Mouse (Mus musculus) intestine, embryonic 15.5 days (tissue): ENCODE results near the gene Rplp0. TPM values are rescaled to one million over a fixed set of nuclear protein-coding genes. Genes with fewer than 3 reads are reported as not detected.
A peak's percentile ranks its signal among the peaks of the same experiment; 100 is the strongest.

Source experiments
- ATAC-seq: fragments of 200-750 bp; cut with Nextera tagmentation; 2 replicates; pipeline ENCODE4 v1.8.0; 2017; ENCODE audit warnings: moderate TSS enrichment, moderate library complexity
- H3K27ac ChIP-seq: fragments of 300-500 bp; sonication (generic); 2 replicates; pipeline ENCODE4 v1.5.1; 2015; ENCODE audit warnings: mild to moderate bottlenecking, inconsistent platforms
- H3K27me3 ChIP-seq: fragments of 300-500 bp; sonication (generic); replicated peaks from 2 replicates; pipeline ENCODE4 v1.6.1; 2015; ENCODE audit warnings: inconsistent platforms
- H3K36me3 ChIP-seq: fragments of 300-500 bp; sonication (generic); 2 replicates; pipeline ENCODE4 v1.6.1; 2015; ENCODE audit warnings: inconsistent platforms
- H3K4me1 ChIP-seq: fragments of 300-500 bp; sonication (generic); replicated peaks from 2 replicates; pipeline ENCODE4 v1.6.1; 2015; ENCODE audit warnings: inconsistent platforms
- H3K4me2 ChIP-seq: fragments of 300-500 bp; sonication (generic); replicated peaks from 2 replicates; pipeline ENCODE4 v1.6.1; 2015; ENCODE audit warnings: mild to moderate bottlenecking, inconsistent platforms
- H3K4me3 ChIP-seq: fragments of 300-500 bp; sonication (generic); replicated peaks from 2 replicates; pipeline ENCODE4 v1.5.1; 2015; ENCODE audit warnings: inconsistent platforms
- H3K9ac ChIP-seq: fragments of 300-500 bp; sonication (generic); 2 replicates; pipeline ENCODE4 v1.6.1; 2015; ENCODE audit warnings: inconsistent platforms
- H3K9me3 ChIP-seq: fragments of 300-500 bp; sonication (generic); 2 replicates; pipeline ENCODE4 v1.6.1; 2016; ENCODE audit warnings: inconsistent platforms
- WGBS: fragments of 180-500 bp; shearing (Covaris S2); methylation state at CpG from one replicate; pipeline ENCODE4 v1.1.7; 2015; 5-methylcytosine and 5-hydroxymethylcytosine counted together
- polyA plus RNA-seq: library from polyadenylated mRNA; unstranded; fragments of >200 nt; fragmentation: Nextera tagmentation; extraction: Ambion mirVana; gene quantifications from 2 replicates; pipeline ENCODE4 v1.2.1, GENCODE M21; 2015

Rplp0 gene
- polyA plus RNA-seq, 1 experiment from 2014 or later = 1,607 TPM

DNA sequence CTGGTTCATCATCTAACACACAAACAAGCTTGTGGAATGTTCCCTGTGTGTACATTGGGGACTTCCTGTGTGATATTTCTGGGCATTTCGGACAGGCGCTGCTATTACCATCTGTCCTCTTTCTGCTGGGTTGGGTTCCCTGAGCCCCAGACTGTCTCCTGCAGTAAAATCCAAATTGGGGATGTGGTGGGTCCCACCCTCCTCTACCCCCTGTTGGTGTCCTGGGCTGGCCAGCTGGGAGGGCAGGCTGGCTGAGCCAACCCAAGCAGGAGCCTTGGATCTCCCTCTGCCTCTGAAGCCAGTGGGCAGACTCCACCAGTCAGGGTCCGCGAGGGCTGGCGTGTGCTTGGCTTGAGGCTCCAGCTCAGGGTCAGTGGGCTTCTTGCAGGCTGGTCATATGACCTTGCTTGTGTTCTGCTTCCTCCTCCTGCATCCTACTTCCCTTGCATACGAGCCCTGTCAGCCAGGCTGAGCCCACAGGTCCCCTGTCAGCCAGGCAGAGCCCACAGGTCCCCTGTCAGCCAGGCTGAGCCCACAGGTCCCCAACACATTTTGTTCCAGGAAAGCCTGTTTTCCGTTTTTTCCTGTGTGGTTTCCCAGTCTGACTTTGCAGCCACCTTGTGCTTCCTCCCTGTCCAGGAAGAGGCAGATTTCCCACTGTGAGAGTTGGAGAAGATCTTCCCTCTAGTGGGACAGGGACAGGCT lies 29.4 kb upstream of the Rplp0 start:
- no peak for ATAC-seq
- Histone ChIP-seq H3K4me1 (peaks cover 76% of the 10 kb centered on the region), H3K4me2 (peak overlapping the region; percentile 24; the same call in 1 of the 2 replicates), H3K27me3 (no peaks in the 10 kb centered on the region), H3K36me3 (no peaks in the 10 kb centered on the region), H3K27ac (peak overlapping the region; percentile 76), H3K4me3 (no peak overlapping the region), H3K9ac (no peak overlapping the region), H3K9me3 (no peaks in the 10 kb centered on the region)
- 46% methylated on average over 7 of the region's 7 CpGs for WGBS

DNA sequence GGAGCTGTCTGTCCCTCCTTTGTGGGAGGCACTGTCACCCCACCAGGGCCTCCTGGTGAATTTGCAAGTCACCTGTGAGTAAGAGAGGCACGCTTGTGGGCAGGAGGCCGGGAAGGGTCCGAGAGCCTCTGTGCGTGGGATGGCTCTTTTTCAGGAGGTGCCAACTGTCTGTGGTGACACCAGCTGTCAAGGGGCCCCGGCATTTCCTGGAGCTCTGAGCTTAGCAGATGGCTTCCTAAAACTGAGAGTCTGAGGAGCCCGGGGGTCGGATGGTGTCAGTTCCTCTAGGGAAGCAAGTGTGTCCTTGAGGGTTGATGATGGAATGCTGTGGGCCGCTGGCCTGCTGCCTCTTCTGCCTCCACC lies 28.8 kb upstream of the Rplp0 start:
- H3K36me3 ChIP-seq = no peaks in the 10 kb centered on the region
- ATAC-seq = no peak
- no peak overlapping the region for H3K4me3 ChIP-seq
- H3K27me3 ChIP-seq = no peaks in the 10 kb centered on the region
- no peak overlapping the region for H3K9ac ChIP-seq
- peak overlapping the region; percentile 76 for H3K27ac ChIP-seq
- H3K9me3 ChIP-seq = no peaks in the 10 kb centered on the region
- H3K4me2 ChIP-seq = no peak overlapping the region; the same call in 1 of the 2 replicates
- H3K4me1 ChIP-seq = peaks cover 79% of the 10 kb centered on the region
- WGBS = 56% methylated on average over 8 of the region's 8 CpGs

DNA sequence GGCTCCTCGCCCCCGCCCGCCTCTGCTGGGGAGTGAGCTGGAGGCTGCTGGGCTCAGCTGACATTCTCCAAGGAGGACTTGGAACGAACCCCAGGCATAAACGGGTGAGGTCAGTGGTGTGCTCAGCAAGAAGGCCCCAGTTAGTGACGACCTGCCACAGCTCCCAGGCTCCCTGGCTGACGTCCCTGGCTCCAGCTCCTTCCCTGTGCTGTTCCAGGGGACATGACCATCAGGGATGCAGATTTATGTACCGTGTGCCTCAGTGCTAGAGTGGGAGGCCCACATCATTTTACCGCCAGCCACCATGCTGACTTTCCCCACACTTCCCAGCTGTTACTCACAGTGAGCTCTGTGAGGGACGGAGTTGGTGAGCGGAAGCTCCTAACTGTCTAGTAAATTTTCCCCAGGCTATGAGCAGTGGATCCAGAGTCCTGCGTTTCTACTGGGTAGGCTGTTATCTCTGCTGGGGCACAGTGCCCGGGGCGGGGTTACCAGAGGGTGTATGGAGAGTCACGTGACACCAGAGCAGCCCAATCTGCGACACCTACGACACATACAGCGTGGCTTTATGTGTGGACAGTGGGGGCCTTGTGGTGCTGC lies 27.5 kb upstream of the Rplp0 start:
- peak; percentile 83 for ATAC-seq
- Histone ChIP-seq H3K27ac (peak overlapping the region; percentile 76), H3K9ac (peak overlapping the region; percentile 9), H3K36me3 (no peaks in the 10 kb centered on the region), H3K4me3 (0 out of 2 replicates have a peak overlapping the region, but pooled peaks have one; percentile 0), H3K4me2 (peak overlapping the region; percentile 45), H3K9me3 (no peaks in the 10 kb centered on the region), H3K27me3 (no peaks in the 10 kb centered on the region), H3K4me1 (peaks cover 82% of the 10 kb centered on the region)
- 19% methylated on average over 18 of the region's 18 CpGs for WGBS

DNA sequence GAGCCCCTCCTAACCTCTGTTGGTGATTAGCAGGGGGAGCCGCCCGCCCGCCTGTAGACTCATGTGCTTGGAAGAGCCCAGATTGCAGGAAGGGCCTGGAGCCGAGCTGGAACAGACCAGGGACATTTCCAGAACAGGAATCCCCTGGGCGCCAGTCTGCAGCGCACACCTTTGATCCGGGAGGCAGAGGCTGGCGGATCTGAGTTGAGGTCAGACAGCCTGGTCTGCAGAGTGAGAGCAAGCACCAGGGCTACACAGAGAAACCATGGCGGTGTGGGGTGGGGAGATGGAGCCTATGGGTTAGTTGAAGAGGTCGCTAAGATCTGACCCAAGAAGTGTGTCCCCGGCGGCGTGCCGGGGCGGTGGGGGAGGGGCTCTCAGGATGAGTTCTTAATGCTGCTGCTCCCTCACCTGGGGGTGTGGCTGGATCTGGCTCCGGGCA lies 25.0 kb upstream of the Rplp0 start:
- H3K4me2 ChIP-seq = peak overlapping the region; percentile 43
- peak overlapping the region; percentile 73 for H3K27ac ChIP-seq
- peaks cover 89% of the 10 kb centered on the region for H3K4me1 ChIP-seq
- no peaks in the 10 kb centered on the region for H3K27me3 ChIP-seq
- no peak for ATAC-seq
- peak overlapping the region; percentile 5; the same call in 1 of the 2 replicates for H3K9ac ChIP-seq
- H3K4me3 ChIP-seq = no peak overlapping the region
- no peaks in the 10 kb centered on the region for H3K9me3 ChIP-seq
- WGBS = 17% methylated on average over 16 of the region's 16 CpGs
- H3K36me3 ChIP-seq = no peaks in the 10 kb centered on the region

DNA sequence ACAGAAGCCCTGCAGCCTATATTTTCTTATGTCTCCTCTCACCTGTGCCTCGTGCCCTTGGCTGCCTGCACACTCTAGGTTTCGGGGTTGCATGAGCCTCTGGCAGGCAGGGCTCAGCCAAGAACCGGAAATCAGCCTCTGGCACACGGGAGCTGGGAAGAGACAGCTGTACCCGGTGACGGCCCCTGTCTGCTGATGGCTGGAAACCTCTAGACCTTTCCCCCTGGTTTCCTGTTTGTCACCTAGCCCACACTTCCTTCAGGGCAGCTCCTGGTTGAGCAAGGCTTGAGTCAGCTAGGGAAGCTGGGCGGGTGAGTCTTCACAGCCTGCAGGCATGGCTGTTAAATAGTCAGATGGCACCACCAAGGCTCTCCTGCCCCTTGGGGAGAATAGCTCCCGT lies 24.4 kb upstream of the Rplp0 start:
- 26% methylated on average over 8 of the region's 8 CpGs for WGBS
- H3K4me2 ChIP-seq = peak overlapping the region; percentile 43
- no peak overlapping the region for H3K4me3 ChIP-seq
- no peak overlapping the region for H3K9ac ChIP-seq
- ATAC-seq = no peak
- H3K9me3 ChIP-seq = no peaks in the 10 kb centered on the region
- H3K36me3 ChIP-seq = no peaks in the 10 kb centered on the region
- H3K27ac ChIP-seq = peak overlapping the region; percentile 73
- H3K4me1 ChIP-seq = peaks cover 83% of the 10 kb centered on the region
- H3K27me3 ChIP-seq = no peaks in the 10 kb centered on the region

DNA sequence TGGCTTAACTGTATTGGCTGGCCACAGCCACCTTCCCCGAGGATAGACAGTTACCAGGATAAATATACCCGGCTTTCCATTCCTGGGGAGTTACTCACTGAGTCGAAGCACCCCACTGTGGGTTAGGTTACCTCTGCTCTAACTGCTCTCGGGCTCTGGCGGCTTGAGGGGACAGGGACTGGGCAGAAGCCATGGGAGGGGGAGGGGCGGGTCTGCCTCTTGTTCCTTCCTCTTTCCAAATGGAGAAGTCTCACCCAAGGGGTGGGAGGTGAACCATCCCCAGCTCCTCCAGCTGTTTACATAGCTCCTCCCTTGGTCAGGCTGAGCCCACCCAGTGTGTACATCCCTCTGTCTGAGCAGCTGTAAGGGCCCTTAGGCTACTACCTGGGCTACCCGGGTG lies 23.6 kb upstream of the Rplp0 start:
- no peak for ATAC-seq
- H3K9ac ChIP-seq = no peak overlapping the region; the same call in 1 of the 2 replicates
- H3K27ac ChIP-seq = 0 out of 2 replicates have a peak overlapping the region, but pooled peaks have one; percentile 73
- no peak overlapping the region for H3K4me3 ChIP-seq
- H3K4me2 ChIP-seq = peak overlapping the region; percentile 43; the same call in 1 of the 2 replicates
- H3K36me3 ChIP-seq = no peaks in the 10 kb centered on the region
- WGBS = 41% methylated on average over 7 of the region's 7 CpGs
- no peaks in the 10 kb centered on the region for H3K9me3 ChIP-seq
- H3K4me1 ChIP-seq = peaks cover 76% of the 10 kb centered on the region
- H3K27me3 ChIP-seq = no peaks in the 10 kb centered on the region

DNA sequence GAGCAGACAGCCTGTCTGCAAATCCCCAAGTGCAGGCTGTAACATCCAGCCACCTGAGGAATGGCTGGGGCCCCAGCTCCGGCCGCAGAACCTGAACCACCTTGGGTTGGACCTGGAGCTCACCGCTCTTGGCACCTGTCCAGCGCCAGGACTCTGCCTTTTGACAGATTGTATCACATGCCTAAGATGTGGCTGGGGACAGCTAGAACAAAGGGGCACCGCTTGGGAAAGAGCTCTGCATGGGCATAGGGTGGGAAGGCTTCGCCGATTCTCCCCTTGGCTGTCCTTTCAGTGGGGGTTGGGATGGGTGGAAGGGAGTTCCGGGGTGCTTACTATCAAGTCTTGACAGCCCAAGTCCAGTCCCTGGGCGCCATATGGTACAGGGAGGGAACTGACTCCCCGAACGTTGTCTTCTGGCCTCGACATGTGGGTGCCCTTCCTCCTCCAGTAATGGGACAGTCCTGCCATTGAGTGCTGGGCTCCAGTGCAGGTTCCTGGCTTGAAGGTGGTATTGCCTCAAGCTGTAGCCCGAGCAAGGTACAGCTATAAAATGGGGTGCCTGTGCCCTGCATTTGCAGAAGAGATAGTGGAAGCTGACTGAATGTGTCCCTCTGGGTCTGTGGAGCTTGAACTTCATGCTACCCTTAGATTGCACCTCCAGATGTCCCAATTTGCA lies 21.1 kb upstream of the Rplp0 start:
- Histone ChIP-seq H3K4me3 (no peak overlapping the region), H3K36me3 (no peaks in the 10 kb centered on the region), H3K9me3 (no peaks in the 10 kb centered on the region), H3K27ac (peak overlapping the region; percentile 78), H3K4me2 (peak overlapping the region; percentile 42), H3K9ac (0 out of 2 replicates have a peak overlapping the region, but pooled peaks have one; percentile 0), H3K4me1 (peaks cover 62% of the 10 kb centered on the region), H3K27me3 (no peaks in the 10 kb centered on the region)
- 61% methylated on average over 13 of the region's 13 CpGs for WGBS
- ATAC-seq = peak; percentile 37

DNA sequence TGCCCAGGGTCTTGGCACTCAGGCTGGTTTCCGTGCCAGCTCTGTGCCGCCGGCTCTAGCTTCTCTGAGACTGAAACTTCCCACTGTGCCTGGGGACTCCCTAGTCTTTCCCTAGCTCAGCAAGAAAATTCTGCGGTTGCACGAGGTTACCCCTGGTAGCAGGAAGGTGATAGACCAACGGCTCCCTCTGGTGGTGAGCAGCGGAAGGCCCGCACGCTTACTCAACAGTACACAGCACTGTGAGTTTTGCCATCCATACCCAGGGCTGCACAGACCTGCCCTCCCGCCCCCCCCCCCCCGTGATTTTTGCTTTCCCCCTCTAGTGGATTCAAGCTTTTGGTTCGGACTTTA lies 20.6 kb upstream of the Rplp0 start:
- Histone ChIP-seq H3K27me3 (no peaks in the 10 kb centered on the region), H3K4me2 (peak overlapping the region; percentile 42), H3K9ac (0 out of 2 replicates have a peak overlapping the region, but pooled peaks have one; percentile 0), H3K4me3 (no peak overlapping the region), H3K4me1 (peaks cover 62% of the 10 kb centered on the region), H3K9me3 (no peaks in the 10 kb centered on the region), H3K36me3 (no peaks in the 10 kb centered on the region), H3K27ac (peak overlapping the region; percentile 78)
- WGBS = under 1% methylated on average over 12 of the region's 12 CpGs
- ATAC-seq = peak; percentile 67

DNA sequence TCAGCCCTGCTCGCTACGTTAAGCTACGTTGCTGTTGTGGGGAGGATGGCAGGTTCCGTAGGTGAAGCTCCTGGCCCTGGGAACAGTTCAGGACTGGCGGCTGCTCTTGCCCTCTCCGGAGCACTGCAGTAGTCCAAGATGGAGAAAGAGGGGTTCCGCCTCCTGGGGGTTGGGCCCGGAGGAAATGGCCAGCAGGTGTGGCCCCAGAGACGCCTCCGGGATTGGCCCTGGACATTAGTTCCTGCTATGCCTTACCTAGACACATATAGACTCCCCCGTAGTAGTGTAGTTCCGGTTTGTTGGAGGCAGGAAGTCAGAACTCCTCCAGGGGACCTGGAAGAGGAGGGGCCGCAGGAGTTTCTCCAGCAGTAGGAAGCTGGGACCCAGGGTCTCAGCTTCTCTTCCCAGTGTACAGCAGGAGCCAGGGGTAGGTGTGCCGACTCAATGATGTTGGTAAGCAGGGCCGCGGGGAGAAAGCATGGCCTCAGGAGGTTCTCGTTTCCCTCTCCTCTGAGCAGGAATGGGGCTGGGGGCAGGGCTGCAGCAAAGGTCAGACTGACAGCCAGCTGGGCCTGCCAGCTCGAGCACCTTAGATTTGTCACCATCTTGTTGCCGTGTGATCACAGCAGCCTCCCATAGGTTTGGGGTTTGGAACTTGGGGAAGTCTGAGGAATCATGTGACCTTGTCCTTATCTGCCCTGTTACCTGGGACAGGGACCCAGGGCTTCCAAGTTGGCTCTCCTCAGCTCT lies 16.5 kb upstream of the Rplp0 start:
- H3K4me1 ChIP-seq = peaks cover 40% of the 10 kb centered on the region
- WGBS = 40% methylated on average over 19 of the region's 19 CpGs
- peak; percentile 58 for ATAC-seq

DNA sequence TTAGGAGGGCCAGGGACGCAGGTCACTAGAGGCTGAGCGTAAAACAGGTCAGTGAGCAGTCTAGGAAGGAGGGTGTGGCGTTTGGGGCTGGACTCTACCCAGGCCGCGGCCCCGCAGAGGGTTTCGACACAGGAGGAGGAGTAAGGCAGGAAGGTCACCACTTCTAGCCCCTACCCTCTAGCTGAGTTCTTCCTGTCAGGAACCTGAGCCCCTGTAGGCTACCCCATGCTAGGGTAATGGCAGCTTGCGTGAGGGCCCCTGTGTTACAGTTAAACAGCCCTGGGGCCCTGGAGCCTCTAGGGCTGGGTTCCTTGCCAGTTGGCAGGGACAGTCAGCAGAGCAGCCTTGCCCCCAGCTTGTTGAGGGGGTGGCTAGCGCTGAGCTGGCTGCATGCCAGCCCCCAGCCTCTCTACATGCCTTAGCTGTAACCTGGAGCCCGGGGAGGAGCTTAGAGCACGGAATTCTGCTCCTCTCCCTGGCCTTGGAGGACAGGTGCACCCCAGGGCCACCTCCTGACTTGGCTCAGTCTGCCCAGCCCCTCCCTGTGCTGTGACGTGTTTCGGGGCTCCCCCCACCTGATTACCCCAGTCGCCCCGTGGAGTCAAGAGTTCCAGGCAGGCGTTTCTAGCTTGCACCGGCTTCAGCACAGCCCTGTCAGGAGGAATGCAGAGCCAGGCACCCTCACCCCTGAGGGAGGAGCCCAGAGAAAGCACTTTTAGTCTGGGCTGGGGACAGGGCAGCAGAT lies 15.6 kb upstream of the Rplp0 start:
- H3K27ac ChIP-seq = peak overlapping the region; percentile 92
- no peaks in the 10 kb centered on the region for H3K9me3 ChIP-seq
- H3K4me3 ChIP-seq = peak overlapping the region; percentile 33
- H3K27me3 ChIP-seq = no peaks in the 10 kb centered on the region
- 28% methylated on average over 17 of the region's 17 CpGs for WGBS
- peaks cover 31% of the 10 kb centered on the region for H3K36me3 ChIP-seq
- H3K9ac ChIP-seq = peak overlapping the region; percentile 38
- H3K4me1 ChIP-seq = peaks cover 32% of the 10 kb centered on the region
- ATAC-seq = peak; percentile 85
- peak overlapping the region; percentile 52 for H3K4me2 ChIP-seq

More for the DNA sequence above, 16.5 kb upstream of the Rplp0 start:
- peaks cover 24% of the 10 kb centered on the region for H3K36me3 ChIP-seq
- H3K9ac ChIP-seq = peak overlapping the region; percentile 38
- peak overlapping the region; percentile 92 for H3K27ac ChIP-seq
- H3K9me3 ChIP-seq = no peaks in the 10 kb centered on the region
- H3K4me3 ChIP-seq = peak overlapping the region; percentile 33
- peak overlapping the region; percentile 52 for H3K4me2 ChIP-seq
- no peaks in the 10 kb centered on the region for H3K27me3 ChIP-seq

DNA sequence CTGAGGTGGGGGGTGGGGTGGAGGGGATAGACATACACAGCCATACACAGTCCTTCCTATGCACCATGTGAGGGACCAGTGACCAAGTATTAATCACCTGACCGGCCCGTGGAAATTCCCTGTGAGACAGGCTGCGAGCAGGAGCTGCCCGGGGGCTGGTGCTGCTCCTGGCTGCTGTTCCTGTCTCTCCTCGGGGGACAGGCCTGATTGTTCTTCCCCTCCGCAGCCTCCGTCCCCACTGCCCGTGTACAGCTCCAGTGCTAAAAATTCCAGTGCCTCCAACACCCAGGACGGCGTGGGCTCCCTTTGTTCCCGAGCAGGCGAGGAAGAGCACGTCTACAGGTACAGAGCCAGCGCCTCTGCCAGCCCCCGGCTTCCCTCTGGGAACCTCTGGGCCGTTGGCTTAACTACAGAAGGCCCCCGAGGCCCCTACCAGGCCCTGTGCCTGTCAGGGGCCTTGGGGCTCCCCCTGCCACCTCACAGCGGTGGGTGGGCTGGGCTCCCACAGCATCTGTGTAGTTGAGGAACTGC lies 14.5 kb upstream of the Rplp0 start:
- no peak overlapping the region for H3K4me2 ChIP-seq
- H3K9me3 ChIP-seq = no peaks in the 10 kb centered on the region
- ATAC-seq = no peak
- no peak overlapping the region for H3K27ac ChIP-seq
- H3K4me1 ChIP-seq = peaks cover 29% of the 10 kb centered on the region
- H3K4me3 ChIP-seq = no peak overlapping the region
- no peak overlapping the region for H3K9ac ChIP-seq
- H3K36me3 ChIP-seq = peaks cover 41% of the 10 kb centered on the region
- WGBS = 60% methylated on average over 18 of the region's 18 CpGs
- no peaks in the 10 kb centered on the region for H3K27me3 ChIP-seq
